Mouse (Mus musculus): ENCODE measurements around the gene Itga6.
"Not testable (repeated sequence)": the region's sequence is repeated elsewhere in the genome, so short reads cannot be mapped to it uniquely, and the experiment has no call there.

Gene Itga6

GRCm38 (mm10) chr2:71745610-71746374, at the start of gene Itga6:
Gene Itga6 (plus strand): TSS chr2:71745616.
- no peak for DNase-seq (ENCODE audit: low read depth, low spot score)

- no peak for DNase-seq (ENCODE audit: low read depth, low spot score)
Measured at GRCm38 (mm10) chr2:71696776-71697175, 48.6 kb upstream of the Itga6 start.

- no peak for DNase-seq (ENCODE audit: low read depth, low spot score)
Measured at GRCm38 (mm10) chr2:71697408-71698336, 47.7 kb upstream of the Itga6 start.

- DNase-seq (ENCODE audit: low read depth, low spot score) = no peak
Measured at GRCm38 (mm10) chr2:71698366-71698765, 47.0 kb upstream of the Itga6 start.

- DNase-seq (ENCODE audit: low read depth, low spot score) = no peak
Measured at GRCm38 (mm10) chr2:71698942-71699341, 46.5 kb upstream of the Itga6 start.

GRCm38 (mm10) chr2:71701341-71701740, 44.1 kb upstream of the Itga6 start:
- DNase-seq (ENCODE audit: low read depth, low spot score) = no peak

GRCm38 (mm10) chr2:71704309-71704708, 41.1 kb upstream of the Itga6 start:
- DNase-seq (ENCODE audit: low read depth, low spot score) = no peak

- no peak for DNase-seq (ENCODE audit: low read depth, low spot score)
Measured at GRCm38 (mm10) chr2:71708886-71709285, 36.5 kb upstream of the Itga6 start.

GRCm38 (mm10) chr2:71711640-71712039, 33.8 kb upstream of the Itga6 start:
- peak; percentile 14 for DNase-seq (ENCODE audit: low read depth, low spot score)

GRCm38 (mm10) chr2:71714416-71714815, 31.0 kb upstream of the Itga6 start:
- DNase-seq (ENCODE audit: low read depth, low spot score) = no peak

GRCm38 (mm10) chr2:71719005-71719386, 26.4 kb upstream of the Itga6 start:
- DNase-seq (ENCODE audit: low read depth, low spot score) = no peak

- no peak for DNase-seq (ENCODE audit: low read depth, low spot score)
Measured at GRCm38 (mm10) chr2:71719387-71720034, 25.9 kb upstream of the Itga6 start.

- not testable (repeated sequence) for DNase-seq (ENCODE audit: low read depth, low spot score)
Measured at GRCm38 (mm10) chr2:71720556-71720955, 24.9 kb upstream of the Itga6 start.

GRCm38 (mm10) chr2:71722913-71723312, 22.5 kb upstream of the Itga6 start:
- DNase-seq (ENCODE audit: low read depth, low spot score) = no peak

GRCm38 (mm10) chr2:71723623-71724022, 21.8 kb upstream of the Itga6 start:
- DNase-seq (ENCODE audit: low read depth, low spot score) = no peak

- no peak for DNase-seq (ENCODE audit: low read depth, low spot score)
Measured at GRCm38 (mm10) chr2:71724028-71724427, 21.4 kb upstream of the Itga6 start.

GRCm38 (mm10) chr2:71725446-71725845, 20.0 kb upstream of the Itga6 start:
- DNase-seq (ENCODE audit: low read depth, low spot score) = no peak

GRCm38 (mm10) chr2:71726883-71727676, 18.3 kb upstream of the Itga6 start:
- DNase-seq (ENCODE audit: low read depth, low spot score) = no peak

- no peak for DNase-seq (ENCODE audit: low read depth, low spot score)
Measured at GRCm38 (mm10) chr2:71728341-71728740, 17.1 kb upstream of the Itga6 start.

GRCm38 (mm10) chr2:71728796-71729195, 16.6 kb upstream of the Itga6 start:
- DNase-seq (ENCODE audit: low read depth, low spot score) = no peak
